Mouse (Mus musculus) urinary bladder, postnatal 36 days (tissue): ENCODE measurements around the gene Gm1993.
"Not testable (repeated sequence)": the region's sequence is repeated elsewhere in the genome, so short reads cannot be mapped to it uniquely, and the experiment has no call there.

Source experiments
- DNase-seq, 2 experiments: peaks; one replicate each; pipeline ENCODE4 v3.0.0; 2022; ENCODE audit warnings: low spot score in 2 of 2, mixed read lengths in 1 of 2

Gene Gm1993

GRCm38 (mm10) chrX:25570352-25570751 is at the start of gene Gm1993:
Gm1993 (minus strand) TSS chrX:25570452.
- not testable (repeated sequence) for DNase-seq
